Mouse (Mus musculus): ENCODE data around the gene Frem1.

DNA sequence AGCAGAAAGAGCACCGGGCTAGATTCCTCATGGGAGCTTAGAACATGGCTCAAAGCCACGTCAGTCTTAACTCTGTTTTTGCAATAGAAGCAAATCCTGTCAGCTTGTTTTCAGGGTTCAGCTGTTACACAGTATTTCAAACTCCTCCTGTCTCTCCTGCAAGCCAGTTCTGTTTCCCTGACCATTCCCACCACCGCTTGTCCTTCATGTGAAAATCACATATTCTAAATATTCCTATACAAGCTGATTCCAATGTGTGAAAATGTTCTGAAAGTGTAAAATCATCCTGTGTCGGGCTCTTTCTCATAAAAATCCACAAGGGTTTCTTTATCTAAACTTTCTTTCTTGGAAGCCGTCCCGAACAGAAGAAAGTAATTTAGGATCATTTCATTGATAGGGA lies 22.0 kb downstream of the Frem1 start:
- TF ChIP-seq POLR2A (IDR thresholded peaks at IDR 0.05; ENCODE audit: control insufficient read depth, extremely low read depth, insufficient read depth, low read length, poor library complexity) (no peak), CTCF (IDR thresholded peaks at IDR 0.05; ENCODE audit: borderline replicate concordance, control insufficient read depth, extremely low read depth, insufficient read depth, low read length, poor library complexity) (no peak)
